Mouse (Mus musculus) ovary, postnatal 36 days (tissue): ENCODE measurements around the gene Creb5.
A peak's percentile ranks its signal among the peaks of the same experiment; 100 is the strongest.

Source experiments
- DNase-seq: peaks from one replicate; pipeline ENCODE4 v3.0.0; 2022; ENCODE audit warnings: low spot score, mixed read lengths

Creb5 gene

GRCm38 (mm10) chr6:53592230-53592629, 305.2 kb downstream of the Creb5 start:
- no peak for DNase-seq

GRCm38 (mm10) chr6:53593603-53594002, 306.5 kb downstream of the Creb5 start:
- no peak for DNase-seq

- DNase-seq: no peak
These were observed 307.2 kb downstream of the Creb5 start for GRCm38 (mm10) chr6:53594316-53594715.

- DNase-seq: no peak
These were observed 309.3 kb downstream of the Creb5 start for GRCm38 (mm10) chr6:53596402-53596801.

GRCm38 (mm10) chr6:53603041-53603440, 316.0 kb downstream of the Creb5 start:
- no peak for DNase-seq

GRCm38 (mm10) chr6:53603695-53604094, 316.6 kb downstream of the Creb5 start:
- DNase-seq: no peak

- no peak for DNase-seq
These were observed 317.3 kb downstream of the Creb5 start for GRCm38 (mm10) chr6:53604386-53604785.

- DNase-seq: no peak
These were observed 318.1 kb downstream of the Creb5 start for GRCm38 (mm10) chr6:53605184-53605583.

- DNase-seq: no peak
These were observed 324.4 kb downstream of the Creb5 start for GRCm38 (mm10) chr6:53611451-53611945.

GRCm38 (mm10) chr6:53612681-53613080, 325.6 kb downstream of the Creb5 start:
- DNase-seq: no peak

GRCm38 (mm10) chr6:53615440-53616211, 328.6 kb downstream of the Creb5 start:
- no peak for DNase-seq

- DNase-seq: no peak
These were observed 331.1 kb downstream of the Creb5 start for GRCm38 (mm10) chr6:53618164-53618563.

- DNase-seq: no peak
These were observed 332.6 kb downstream of the Creb5 start for GRCm38 (mm10) chr6:53619676-53620075.

- DNase-seq: no peak
These were observed 334.2 kb downstream of the Creb5 start for GRCm38 (mm10) chr6:53621295-53621694.

GRCm38 (mm10) chr6:53624455-53625276, 337.6 kb downstream of the Creb5 start:
- no peak for DNase-seq

GRCm38 (mm10) chr6:53626044-53626443, 339.0 kb downstream of the Creb5 start:
- no peak for DNase-seq

GRCm38 (mm10) chr6:53628714-53629113, 341.6 kb downstream of the Creb5 start:
- no peak for DNase-seq

- no peak for DNase-seq
These were observed 348.4 kb downstream of the Creb5 start for GRCm38 (mm10) chr6:53635453-53635852.

GRCm38 (mm10) chr6:53637356-53638351, 350.6 kb downstream of the Creb5 start:
- peak; percentile 8 for DNase-seq

- no peak for DNase-seq
These were observed 354.8 kb downstream of the Creb5 start for GRCm38 (mm10) chr6:53641633-53642605.
